In genomic region chr10:87999617-88000330, GRCm38 (mm10) we compare ENCODE assay signal across 15 mouse cellular contexts.
DNase-seq lines count a peak whose midpoint lies in the region; ATAC-seq lines count a peak whose summit lies in the region.
"Had no signal": no experiment of that assay in that cellular context is flagged by ENCODE, and none has a peak within 500 bp of the region (broad histone marks: within the 10 kb centered on the region; RNA-seq: fewer than 3 reads in every experiment).

No protein-coding gene starts in this region.

- ATAC-seq in hindbrain, embryonic 16.5 days: no peak
- no peak for ATAC-seq in embryonic facial prominence, embryonic 14.5 days (ENCODE audit: low read depth)
- ATAC-seq in midbrain, embryonic 16.5 days: no peak
- ATAC-seq: intestine, embryonic 15.5 days; lung, postnatal 0 days had no signal

- H3K9ac ChIP-seq in hindbrain, embryonic 16.5 days (ENCODE audit: low read depth, low read length): no peak overlapping the region
- H3K9ac ChIP-seq in embryonic facial prominence, embryonic 14.5 days (ENCODE audit: low read depth, low read length): no peak overlapping the region
- no peak overlapping the region for H3K9ac ChIP-seq in midbrain, embryonic 16.5 days (ENCODE audit: low read depth, low read length)
- H3K9ac ChIP-seq: intestine, embryonic 15.5 days had no signal

- 78% methylated on average over 2 of the region's 2 CpGs for WGBS in hindbrain, embryonic 10.5 days
- WGBS in hindbrain, embryonic 16.5 days: 58% methylated on average over 2 of the region's 2 CpGs
- WGBS in embryonic facial prominence, embryonic 14.5 days: 55% methylated on average over 2 of the region's 2 CpGs
- WGBS in midbrain, embryonic 16.5 days: 95% methylated on average over 2 of the region's 2 CpGs

- H3K9me3 ChIP-seq in hindbrain, embryonic 10.5 days: no peaks in the 10 kb centered on the region
- no peaks in the 10 kb centered on the region for H3K9me3 ChIP-seq in hindbrain, embryonic 16.5 days (ENCODE audit: control insufficient read depth, low read length)
- H3K9me3 ChIP-seq in embryonic facial prominence, embryonic 14.5 days (ENCODE audit: control insufficient read depth, low read length): no peaks in the 10 kb centered on the region
- no peaks in the 10 kb centered on the region for H3K9me3 ChIP-seq in midbrain, embryonic 16.5 days (replicated peaks; ENCODE audit: control insufficient read depth, low read length, poor library complexity, severe bottlenecking)
- H3K9me3 ChIP-seq: intestine, embryonic 15.5 days had no signal

- no peaks in the 10 kb centered on the region for H3K36me3 ChIP-seq in hindbrain, embryonic 10.5 days
- no peaks in the 10 kb centered on the region for H3K36me3 ChIP-seq in hindbrain, embryonic 16.5 days (ENCODE audit: control insufficient read depth, insufficient read depth, low read length)
- H3K36me3 ChIP-seq in embryonic facial prominence, embryonic 14.5 days (ENCODE audit: control insufficient read depth, insufficient read depth, low read length): no peaks in the 10 kb centered on the region
- no peaks in the 10 kb centered on the region for H3K36me3 ChIP-seq in midbrain, embryonic 16.5 days (ENCODE audit: control insufficient read depth, insufficient read depth, low read length)
- H3K36me3 ChIP-seq: intestine, embryonic 15.5 days had no signal

- no peaks in the 10 kb centered on the region for H3K4me1 ChIP-seq in hindbrain, embryonic 10.5 days (replicated peaks)
- no peaks in the 10 kb centered on the region for H3K4me1 ChIP-seq in hindbrain, embryonic 16.5 days (ENCODE audit: control insufficient read depth, insufficient read depth, low read depth, low read length)
- no peaks in the 10 kb centered on the region; the same call in 1 of the 2 replicates for H3K4me1 ChIP-seq in embryonic facial prominence, embryonic 14.5 days (ENCODE audit: control insufficient read depth, insufficient read depth, low read length)
- H3K4me1 ChIP-seq in midbrain, embryonic 16.5 days (ENCODE audit: control insufficient read depth, insufficient read depth, low read length): no peaks in the 10 kb centered on the region
- H3K4me1 ChIP-seq: intestine, embryonic 15.5 days had no signal

- peak; percentile 8 for DNase-seq in hindbrain, embryonic 10.5 days (ENCODE audit: low spot score)
- DNase-seq in adrenal gland, adult 2 months: peak; percentile 82
- peak; percentile 71 for DNase-seq in embryonic facial prominence, embryonic 14.5 days (ENCODE audit: low spot score)
- DNase-seq in kidney, postnatal 36 days: peak; percentile 43 to 55
- DNase-seq in left cerebral cortex, adult 8-10 months (ENCODE audit: low spot score in 2 of 2): no peak
- no peak for DNase-seq in c-Kit-positive CD71-positive TER-119-positive erythroid progenitor cells, embryonic 14.5 days (ENCODE audit: low spot score)
- DNase-seq: cerebellum, adult 18-20 months; heart, adult 2 months; heart, postnatal 36 days; liver; thymus, adult 18-20 months had no signal

- H3K27me3 ChIP-seq in hindbrain, embryonic 10.5 days (ENCODE audit: insufficient read depth, poor library complexity, severe bottlenecking): no peaks in the 10 kb centered on the region
- H3K27me3 ChIP-seq in hindbrain, embryonic 16.5 days (replicated peaks; ENCODE audit: control insufficient read depth, insufficient read depth, low read length): no peaks in the 10 kb centered on the region
- H3K27me3 ChIP-seq in embryonic facial prominence, embryonic 14.5 days (replicated peaks; ENCODE audit: control insufficient read depth, insufficient read depth, low read length): no peaks in the 10 kb centered on the region
- H3K27me3 ChIP-seq in midbrain, embryonic 16.5 days (ENCODE audit: control insufficient read depth, insufficient read depth, low read depth, low read length): no peaks in the 10 kb centered on the region
- H3K27me3 ChIP-seq: intestine, embryonic 15.5 days had no signal

- no peak overlapping the region for H3K4me3 ChIP-seq in hindbrain, embryonic 10.5 days
- no peak overlapping the region for H3K4me3 ChIP-seq in hindbrain, embryonic 16.5 days (ENCODE audit: low read length)
- no peak overlapping the region for H3K4me3 ChIP-seq in embryonic facial prominence, embryonic 14.5 days (ENCODE audit: low read depth, low read length)
- H3K4me3 ChIP-seq in midbrain, embryonic 16.5 days (ENCODE audit: low read depth, low read length): no peak overlapping the region
- H3K4me3 ChIP-seq: heart, adult 2 months; intestine, embryonic 15.5 days had no signal

- no peak overlapping the region for H3K27ac ChIP-seq in hindbrain, embryonic 10.5 days
- no peak overlapping the region for H3K27ac ChIP-seq in hindbrain, embryonic 16.5 days (ENCODE audit: low read depth, low read length)
- H3K27ac ChIP-seq in embryonic facial prominence, embryonic 14.5 days (replicated peaks; ENCODE audit: low read depth, low read length): no peak overlapping the region
- no peak overlapping the region for H3K27ac ChIP-seq in midbrain, embryonic 16.5 days (ENCODE audit: low read length)
- H3K27ac ChIP-seq: heart, adult 2 months; intestine, embryonic 15.5 days had no signal

- no peak overlapping the region for H3K4me2 ChIP-seq in hindbrain, embryonic 16.5 days (ENCODE audit: low read length)
- no peak overlapping the region for H3K4me2 ChIP-seq in embryonic facial prominence, embryonic 14.5 days (ENCODE audit: low read depth, low read length)
- H3K4me2 ChIP-seq in midbrain, embryonic 16.5 days (ENCODE audit: low read length): no peak overlapping the region
- H3K4me2 ChIP-seq: intestine, embryonic 15.5 days had no signal

Comparison
In these comparisons a context has a peak if more than half of its experiments do, and no peak if none do; other contexts are left out.
1. DNase-seq: peak in hindbrain, embryonic 10.5 days (single experiment), adrenal gland, adult 2 months (single experiment), embryonic facial prominence, embryonic 14.5 days (single experiment) and kidney, postnatal 36 days (2 of 2); none in left cerebral cortex, adult 8-10 months (0 of 2) and c-Kit-positive CD71-positive TER-119-positive erythroid progenitor cells, embryonic 14.5 days (single experiment).